Mouse (Mus musculus) A20 (cell line): Measurements from ENCODE around the gene Gbf1.
"Not testable (repeated sequence)": the region's sequence is repeated elsewhere in the genome, so short reads cannot be mapped to it uniquely, and the experiment has no call there.

Source experiments
- DNase-seq: peaks from one replicate; pipeline ENCODE4 v3.0.0-alpha.2; 2011; ENCODE audit warnings: low read depth, low spot score

The Gbf1 gene

DNA sequence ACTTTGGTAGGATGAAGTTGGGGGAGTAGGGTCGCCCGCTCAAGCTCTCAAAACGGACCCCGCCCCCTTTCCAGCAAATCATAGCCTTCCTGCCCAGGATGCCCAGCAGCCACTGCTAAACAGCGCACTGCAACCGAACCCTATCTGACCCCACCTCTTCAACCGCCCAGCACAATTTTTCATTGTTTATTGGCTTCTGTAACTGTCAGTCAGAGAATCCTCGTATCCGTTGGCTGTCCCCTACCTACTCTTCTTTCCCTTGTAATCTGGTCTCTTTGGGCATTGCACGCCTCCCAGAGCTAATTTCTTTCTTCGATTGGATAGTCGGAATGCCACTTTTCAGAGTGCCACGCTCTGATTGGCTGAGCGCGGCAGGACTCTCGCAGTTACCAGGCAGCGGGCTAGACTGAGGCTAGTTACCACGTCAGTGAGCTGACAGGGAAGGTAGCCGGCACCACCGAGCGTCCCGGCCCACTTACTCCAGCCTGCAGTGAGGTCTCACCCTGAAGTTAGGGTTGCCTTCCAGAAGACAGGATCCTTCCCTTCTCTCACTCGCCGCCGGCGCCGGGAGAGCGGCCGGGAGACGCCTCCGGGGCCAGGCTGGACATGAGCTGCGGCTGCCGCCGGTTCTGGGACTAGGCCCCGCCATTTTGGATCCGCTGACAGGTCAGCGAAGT, at the start of gene Gbf1:
Gbf1 (plus strand) TSS at position 383 of the 677 bp plus-strand sequence.
- peak; percentile 98 for DNase-seq

DNA sequence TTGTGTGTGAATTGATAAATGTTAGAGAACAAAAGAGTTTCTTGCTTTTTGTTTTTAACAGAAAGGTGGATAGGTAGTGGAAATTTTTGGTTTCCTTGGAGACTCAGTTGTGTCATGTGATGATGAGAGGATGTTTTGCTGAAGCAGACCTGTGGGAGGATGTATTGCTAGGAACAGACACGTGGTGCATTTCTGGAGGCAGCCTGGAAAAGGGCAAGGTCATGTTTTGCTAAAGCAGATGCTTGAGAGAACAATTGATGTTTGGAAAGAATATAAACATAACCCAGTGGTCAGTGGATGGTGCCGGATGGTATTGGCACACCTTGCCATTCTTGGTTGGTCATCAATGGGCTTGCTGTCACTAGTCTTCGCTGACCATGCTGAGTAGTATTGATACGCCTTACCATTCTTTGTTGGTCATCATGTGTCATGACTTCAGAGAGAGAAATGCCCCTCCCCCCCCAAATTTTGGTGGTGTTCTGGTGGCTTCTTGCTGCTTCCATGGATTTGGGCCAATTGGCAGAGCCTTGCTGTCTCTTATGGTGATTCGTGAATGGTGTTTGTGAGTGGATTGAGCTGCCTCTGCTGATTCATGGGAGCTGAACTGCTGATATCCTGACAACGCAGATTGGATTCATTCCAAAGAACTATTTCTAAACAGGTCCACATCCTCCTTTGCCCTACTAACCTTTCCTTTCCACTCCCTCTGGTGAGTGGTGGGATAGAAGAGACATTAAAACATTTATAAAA, 48.7 kb upstream of the Gbf1 start:
- DNase-seq = no peak

DNA sequence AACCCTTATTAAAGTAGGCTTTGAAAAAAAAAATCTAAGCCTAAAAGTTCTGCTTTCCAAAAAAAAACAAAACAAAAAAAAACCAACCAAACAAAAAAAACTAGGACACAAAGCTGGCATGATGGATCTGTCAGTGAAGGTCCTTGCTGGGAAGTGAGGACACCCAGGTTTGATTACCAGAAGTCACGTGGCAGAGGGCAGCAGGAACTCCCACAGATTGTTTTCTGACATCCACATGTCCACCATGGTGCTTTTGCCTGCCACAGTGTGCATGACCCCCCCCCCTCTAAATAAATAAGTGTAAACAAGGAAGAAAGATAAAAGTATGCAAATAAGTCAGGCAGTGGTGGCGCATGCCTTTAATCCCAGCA, 48.1 kb upstream of the Gbf1 start:
- DNase-seq = no peak

DNA sequence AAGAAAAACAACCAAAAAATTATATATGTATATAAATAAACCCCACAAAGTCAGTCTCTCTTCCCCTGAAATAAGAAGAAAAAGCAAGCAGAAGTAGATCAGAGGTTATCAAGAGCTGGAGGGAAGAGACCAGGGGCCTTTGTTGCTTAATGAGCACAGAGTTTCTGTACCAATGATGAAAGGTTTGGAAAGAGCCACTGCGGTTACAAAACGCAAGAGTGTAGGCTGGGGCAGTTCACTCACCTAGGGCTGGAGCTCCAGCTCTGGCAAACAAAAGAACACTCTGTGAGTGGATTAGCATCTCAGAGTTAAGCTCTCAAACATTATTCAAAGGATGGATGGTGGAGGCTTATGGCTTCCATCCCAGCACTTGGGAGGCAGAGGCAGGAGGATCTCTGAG, 42.1 kb upstream of the Gbf1 start:
- DNase-seq = no peak

DNA sequence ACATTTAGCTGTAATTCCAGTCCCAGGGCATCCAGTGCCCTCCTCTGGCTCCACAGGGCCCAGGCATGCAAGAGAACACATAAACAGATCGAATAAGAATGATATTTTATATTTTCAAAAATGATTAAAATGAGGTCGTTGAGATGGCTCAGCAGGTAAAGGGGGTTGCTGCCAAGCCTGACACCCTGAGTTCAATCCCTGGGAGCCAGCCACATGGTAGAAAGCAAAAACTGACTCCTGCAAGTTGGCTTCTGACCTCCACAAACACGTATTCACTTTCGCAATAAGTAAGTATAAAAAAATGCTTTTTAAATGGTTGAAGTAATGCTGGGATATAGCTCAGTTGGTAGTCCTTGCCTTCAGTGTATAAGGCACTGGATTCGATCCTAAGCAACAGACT, 41.5 kb upstream of the Gbf1 start:
- DNase-seq = no peak

DNA sequence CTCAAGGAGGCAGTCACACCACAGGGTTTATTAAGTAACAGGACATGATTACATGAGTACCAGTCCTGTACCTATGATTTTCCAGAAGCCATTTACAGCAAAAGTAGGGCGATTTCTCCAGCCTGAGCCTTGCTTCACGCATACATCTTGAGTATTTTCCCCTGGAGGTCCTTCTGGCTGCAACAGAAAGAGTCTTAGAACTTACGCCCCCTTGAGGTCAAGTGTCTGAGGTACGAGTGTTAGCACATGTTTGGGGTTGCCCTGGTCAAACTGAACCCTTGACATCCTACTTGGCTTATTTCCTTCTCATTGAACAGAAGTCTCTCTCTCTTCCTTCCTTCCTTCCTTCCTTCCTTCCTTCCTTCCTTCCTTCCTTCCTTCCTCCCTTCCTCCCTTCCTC, 37.7 kb upstream of the Gbf1 start:
- peak; percentile 19 for DNase-seq

DNA sequence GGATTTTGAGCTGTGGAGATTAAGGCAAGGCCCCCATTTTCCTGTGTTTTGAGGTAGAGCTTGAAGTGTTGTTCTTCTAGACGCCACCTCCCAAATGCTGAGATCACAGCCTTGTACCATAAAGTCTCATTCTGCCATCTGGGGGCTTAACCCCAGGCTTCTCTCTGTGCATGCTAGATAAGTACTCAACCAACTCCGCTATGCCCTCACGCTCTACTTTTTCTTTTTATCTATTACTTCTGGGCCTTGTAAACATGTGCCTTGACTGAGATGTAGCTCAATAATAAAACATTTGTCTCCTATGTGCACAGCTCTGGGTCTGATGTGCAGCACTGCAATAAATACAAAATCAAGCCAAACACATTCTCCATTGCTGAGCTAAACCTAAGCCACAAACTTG, 32.9 kb upstream of the Gbf1 start:
- no peak for DNase-seq

DNA sequence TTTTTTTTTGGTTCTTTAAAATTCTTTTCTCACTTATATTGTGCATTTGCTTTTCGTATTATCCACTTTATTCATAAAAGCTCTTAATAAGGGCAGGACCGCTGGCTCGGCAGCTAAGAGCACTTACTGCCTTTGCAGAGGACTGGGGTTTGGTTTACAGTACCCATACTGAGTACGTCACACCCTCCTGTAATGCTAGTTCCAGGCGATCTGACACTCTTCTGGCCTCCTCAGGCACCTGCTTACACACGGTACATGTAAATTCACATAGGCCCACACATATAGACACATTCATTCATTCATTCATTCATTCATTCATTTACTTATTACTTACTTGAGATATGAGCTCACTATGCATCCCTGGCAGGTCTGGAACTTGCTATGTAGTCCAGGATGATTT, 31.4 kb upstream of the Gbf1 start:
- DNase-seq = no peak

DNA sequence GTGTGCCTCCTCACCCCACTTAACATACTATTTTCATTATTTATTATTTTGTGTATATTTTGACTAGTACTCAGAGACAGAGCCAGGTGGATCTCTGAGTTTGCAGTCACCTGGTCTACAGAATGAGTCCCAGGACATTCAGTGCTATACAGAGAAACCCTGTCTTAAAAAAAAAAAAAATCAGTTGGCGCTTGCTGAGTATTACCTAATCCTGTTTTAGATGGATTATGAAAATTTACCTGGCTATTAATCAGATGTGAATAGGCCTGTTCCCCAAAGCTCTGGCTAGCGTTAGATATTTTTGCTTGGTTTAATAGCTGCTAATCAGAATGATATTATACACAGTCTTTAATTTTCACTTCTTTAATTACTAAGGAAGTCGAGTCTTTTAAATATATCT, 28.4 kb upstream of the Gbf1 start:
- DNase-seq = no peak

DNA sequence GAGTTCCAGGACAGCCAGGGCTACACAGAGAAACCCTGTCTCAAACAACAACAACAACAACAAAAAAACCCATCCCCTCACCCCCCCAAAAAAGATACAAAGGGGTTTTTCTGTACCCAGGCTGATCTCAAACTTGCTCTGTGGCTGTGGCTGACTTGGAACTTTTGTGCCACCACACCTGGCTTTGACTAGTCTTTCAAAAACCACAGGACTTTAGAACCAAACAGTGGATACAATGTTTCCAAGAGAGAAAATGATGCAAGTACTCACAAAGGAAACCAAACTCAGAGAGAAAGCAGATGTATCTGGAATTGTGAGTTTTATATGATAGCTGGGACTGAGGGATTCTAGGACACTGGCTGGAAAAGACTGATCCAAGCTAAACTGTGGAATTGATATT, 27.7 kb upstream of the Gbf1 start:
- no peak for DNase-seq

DNA sequence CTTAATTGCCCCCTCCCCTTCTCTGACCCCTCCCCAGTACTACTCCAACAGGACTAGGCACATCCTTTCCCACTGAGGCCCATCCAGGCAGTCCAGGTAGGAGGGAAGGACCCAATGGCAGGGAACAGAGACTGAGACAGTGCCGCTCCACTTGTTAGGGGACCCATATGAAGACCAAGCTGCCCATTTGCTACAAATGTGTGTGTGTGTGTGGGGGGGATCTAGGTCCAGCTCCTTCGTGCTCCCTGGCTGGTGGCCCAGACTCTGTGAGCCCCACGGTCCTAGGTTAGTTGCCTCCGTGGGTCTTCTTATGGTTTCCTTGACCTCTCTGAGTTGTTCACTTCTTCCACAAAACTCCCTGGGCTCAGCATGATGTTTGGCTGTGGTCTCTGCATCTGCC, 26.0 kb upstream of the Gbf1 start:
- no peak for DNase-seq

DNA sequence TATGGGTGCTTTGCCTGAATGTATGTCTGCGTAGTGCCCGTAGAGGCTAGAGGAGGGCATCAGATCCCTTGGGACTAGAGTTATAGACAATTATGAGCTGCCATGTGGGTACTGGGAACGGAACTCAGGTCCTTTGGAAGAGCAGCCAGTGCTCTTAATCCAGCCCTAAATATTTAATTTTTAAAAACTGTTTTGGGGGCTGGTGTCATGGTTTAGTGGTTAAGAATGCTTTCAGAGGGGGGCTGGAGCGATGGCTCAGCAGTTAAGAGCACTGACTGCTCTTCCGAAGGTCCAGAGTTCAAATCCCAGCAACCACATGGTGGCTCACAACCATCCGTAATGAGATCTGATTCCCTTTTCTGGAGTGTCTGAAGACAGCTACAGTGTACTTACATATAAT, 22.6 kb upstream of the Gbf1 start:
- DNase-seq = not testable (repeated sequence)

DNA sequence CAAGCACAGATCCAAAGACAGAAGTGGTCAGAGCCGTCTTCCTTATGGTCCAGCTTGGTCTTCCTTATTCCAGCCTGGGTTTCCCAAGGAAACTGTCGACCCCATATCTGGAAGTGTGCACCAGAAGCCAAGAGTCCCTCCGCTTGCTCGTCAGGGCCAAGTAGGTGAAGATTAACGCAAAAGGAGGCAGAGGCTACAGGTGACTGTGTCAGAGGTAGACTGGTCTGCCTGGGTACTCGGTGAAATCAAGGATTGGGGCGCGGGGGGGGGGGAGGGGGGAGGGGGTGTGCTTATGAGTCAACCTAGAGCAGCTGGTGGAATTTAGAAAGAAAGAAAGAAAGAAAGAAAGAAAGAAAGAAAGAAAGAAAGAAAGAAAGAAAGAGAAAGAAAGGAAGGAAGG, 21.0 kb upstream of the Gbf1 start:
- DNase-seq = no peak

DNA sequence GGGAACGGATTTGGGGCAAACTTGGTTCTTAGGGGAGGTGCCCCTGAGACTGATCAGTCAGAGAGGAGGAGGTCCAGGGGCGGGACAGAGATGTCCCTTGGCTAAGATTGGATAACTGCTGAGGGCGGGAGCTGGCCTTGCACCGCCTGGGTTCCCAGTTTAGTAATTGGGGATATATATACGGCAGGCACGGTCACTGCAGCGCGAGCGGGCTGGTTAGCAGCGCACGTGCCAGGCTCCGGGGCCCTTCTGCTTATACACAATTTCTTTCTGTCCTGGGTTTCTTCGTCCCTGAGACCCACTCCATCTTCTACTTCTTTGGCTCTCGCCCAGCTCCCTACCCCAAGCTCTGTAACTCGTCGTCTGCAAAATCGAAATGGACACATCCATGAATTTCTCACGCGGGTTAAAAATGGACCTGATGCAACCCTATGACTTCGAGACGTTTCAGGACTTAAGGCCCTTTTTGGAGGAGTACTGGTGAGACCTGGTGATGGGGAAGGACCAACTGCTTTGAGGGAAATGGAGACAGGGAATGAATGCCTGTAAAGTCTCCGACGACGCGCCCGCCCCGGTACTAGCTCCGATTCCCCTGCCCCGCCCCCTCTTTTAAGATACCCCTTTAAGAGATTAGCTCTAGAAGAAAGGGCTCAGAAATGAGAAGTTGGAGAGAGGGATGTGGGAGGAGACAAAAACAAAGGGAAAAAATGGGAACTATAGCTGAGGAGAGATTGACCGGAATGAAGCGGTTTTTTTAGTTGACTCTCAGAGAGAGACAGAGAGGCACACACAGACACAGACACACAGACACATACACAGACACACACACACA, 20.4 kb upstream of the Gbf1 start, which contains the start of gene Elovl3:
Elovl3 (plus strand) TSS at position 204 of the 832 bp plus-strand sequence.
- peak; percentile 77 for DNase-seq

DNA sequence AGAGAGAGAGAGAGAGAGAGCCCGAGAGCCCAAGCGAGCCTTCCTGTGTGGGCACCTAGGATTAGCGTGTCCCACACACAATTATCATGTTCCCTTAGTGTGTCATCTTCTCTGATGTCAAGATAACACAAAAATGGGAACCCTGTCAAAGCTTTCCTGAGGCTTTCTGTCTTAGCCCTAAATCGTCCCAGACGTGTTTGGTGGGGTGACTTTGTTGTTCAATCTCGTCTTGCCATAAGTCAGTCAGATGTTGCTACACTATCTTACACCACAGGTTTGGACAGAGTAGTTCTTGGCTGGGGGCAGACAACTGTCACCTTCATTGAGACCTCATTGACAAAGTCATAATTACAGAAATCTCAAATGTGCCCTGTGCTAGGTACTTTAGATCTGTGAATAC, 19.7 kb upstream of the Gbf1 start:
- no peak for DNase-seq

DNA sequence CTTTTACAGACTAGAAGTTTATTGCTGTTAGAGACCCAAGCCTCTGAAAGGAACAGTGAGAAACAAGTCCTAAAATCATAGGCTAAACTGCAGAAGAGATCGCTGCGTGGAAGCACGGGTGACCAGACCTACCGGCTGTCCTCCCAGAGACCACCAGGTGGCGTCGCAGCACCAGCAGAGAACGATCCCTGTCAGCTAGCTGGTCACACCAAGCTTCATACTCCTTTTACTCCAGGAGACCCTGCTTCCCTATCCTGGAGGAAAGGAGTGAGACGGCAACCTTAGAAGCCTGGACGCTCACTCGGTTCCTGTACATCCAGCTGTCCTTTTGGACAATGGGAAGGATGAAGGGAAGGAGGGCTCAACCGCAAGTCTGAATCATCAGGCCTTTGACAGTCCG, 17.0 kb upstream of the Gbf1 start:
- DNase-seq = peak; percentile 89

DNA sequence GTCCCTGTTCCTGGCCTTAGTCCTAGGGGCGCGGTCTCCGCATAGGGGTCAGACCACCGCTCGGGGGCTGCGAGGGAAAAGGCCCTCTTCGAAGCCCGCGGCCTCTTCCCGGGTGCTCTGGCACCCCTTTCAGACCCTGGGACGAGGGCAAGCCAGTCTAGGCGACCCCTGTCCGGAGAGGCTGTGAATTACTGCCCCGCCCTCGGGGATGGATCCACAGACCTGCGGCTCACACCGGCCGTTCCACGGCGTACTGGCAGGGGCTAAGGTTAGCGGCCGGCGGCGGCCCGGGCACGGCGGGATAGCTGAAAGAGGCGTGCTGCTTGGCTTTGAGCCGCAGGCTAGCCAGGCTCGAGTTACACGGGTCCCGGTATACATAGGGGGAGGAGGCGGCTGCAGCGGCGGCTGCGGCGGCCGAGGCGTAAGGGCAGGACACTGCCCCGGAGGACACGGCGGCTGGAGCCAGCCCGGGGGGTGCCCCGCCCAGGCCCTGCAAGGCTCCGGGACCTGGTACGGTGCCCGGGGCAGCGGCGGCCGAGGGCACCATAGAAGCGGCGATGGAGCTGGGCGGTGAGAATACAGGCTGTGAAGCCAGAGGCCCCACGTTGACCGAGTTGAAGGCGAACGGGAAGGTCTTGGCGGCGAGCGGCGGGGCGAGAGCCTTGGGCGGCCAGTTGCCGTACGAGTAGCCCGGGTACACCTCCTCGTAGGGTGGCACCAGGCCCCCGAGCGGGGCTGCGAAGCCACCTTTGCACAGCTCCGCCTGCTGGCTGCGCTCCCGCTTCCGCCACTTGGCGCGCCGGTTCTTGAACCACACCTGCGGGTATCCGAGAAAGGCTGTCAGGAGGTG, 16.3 kb upstream of the Gbf1 start:
- peak; percentile 92 for DNase-seq

DNA sequence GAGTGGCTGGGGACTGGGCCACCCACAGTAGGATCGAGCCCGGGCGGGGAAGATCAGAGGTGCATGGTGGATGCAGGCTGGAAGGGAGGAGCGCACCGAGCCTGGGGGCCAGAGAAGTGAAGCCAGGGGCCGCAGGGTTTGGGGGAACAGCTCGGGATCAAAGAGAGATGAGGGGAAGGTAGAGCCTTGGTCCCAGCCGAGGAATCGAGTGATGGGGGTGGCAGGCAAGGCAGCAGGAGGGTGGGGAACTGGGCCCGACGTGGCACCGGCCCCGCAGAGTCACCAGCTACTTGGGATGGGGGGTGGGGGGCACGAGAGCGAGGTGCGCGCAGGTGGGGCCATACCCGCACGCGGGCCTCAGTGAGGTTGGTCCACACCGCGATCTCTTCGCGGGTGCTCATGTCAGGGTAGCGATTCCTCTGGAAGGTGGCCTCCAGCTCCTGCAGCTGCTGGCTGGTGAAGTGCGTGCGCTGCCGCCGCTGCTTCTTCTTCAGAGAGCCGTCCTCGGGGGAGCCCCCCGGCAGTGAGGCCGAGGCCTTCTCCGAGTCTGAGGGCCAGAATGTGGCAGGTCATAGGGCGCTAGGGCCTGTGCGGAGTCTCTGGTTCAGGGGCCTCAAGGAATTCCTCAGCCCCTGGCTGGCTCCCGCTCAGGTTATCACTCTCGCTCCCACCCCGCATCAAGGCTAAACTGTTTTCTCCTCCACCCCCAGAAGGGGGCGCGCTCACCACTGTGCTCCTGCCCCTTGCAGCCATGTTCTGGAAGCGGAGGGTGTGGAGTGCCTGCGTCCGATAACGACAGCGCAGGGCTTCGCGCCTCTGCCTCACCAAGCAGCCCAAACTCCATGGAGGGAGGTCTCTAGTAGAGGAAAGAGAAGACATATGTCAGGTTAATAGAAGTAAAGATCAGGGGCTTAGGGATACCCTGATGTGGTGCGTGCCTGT, 15.4 kb upstream of the Gbf1 start:
- peak; percentile 91 for DNase-seq

DNA sequence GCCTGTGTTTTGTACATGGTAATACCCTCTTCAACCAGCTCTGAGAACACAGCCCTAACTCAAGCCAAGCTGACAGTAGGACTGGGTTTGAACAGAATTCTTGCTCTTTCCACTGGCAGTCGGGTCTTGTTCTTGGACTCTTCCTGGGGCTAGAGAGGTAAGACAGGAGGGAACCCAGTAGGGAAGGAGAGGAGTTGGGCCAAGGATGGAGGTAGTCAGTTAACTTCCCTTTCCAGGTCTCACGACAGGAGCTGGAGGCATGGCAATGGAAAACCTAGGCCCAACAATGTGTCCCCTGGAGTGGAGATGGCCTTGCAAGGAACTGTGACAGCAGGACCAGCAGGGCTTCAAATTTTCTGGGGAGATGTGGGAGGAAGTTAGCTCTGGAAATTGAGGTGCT, 12.0 kb upstream of the Gbf1 start:
- DNase-seq = no peak

DNA sequence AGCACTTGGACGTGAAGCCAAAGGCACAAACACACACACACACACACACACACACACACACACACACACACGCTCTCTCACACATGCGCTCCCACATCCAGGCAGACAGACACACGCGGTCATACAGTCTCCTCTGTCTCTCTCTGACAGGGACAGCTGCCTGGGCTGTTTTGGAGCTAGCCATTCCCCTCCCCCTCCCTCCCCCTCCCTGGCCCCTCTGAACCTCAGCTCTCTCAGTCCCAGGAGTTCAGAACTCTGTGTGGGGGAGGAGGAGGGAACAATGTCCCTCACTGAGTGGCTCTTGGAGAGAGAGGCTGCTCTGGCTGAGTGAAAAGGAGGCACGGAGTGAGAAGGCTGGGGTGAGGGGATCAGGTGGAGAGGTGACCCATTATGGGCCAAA, 11.2 kb upstream of the Gbf1 start:
- DNase-seq = no peak
